Mouse (Mus musculus) bone marrow macrophage, adult 2 months (primary cell): ENCODE data around the gene Hpse2. TPM values are rescaled to one million over a fixed set of nuclear protein-coding genes. Genes with fewer than 3 reads are reported as not detected.

Source experiments
- H3K27ac ChIP-seq: 2 replicates; pipeline ENCODE4 v1.5.1; 2012; ENCODE audit warnings: low read depth, low read length; ENCODE audit not compliant: insufficient read depth
- H3K4me1 ChIP-seq: 2 replicates; pipeline ENCODE4 v1.6.1; 2012; ENCODE audit warnings: low read length; ENCODE audit not compliant: control insufficient read depth, insufficient read depth
- H3K4me3 ChIP-seq: 2 replicates; pipeline ENCODE4 v1.5.1; 2012; ENCODE audit warnings: mild to moderate bottlenecking, low read length, moderate library complexity; ENCODE audit not compliant: insufficient read depth
- CTCF ChIP-seq: IDR thresholded peaks from 2 replicates; pipeline ENCODE4 v1.5.1; 2012; ENCODE audit warnings: low read depth, mild to moderate bottlenecking, low read length, moderate library complexity
- POLR2A ChIP-seq: IDR thresholded peaks from 2 replicates; pipeline ENCODE4 v1.6.1; 2012; ENCODE audit warnings: mild to moderate bottlenecking, low read depth, low read length, borderline replicate concordance
- polyA plus RNA-seq: library from polyadenylated mRNA; stranded (reverse); fragments of >200 nt; gene quantifications from 2 replicates; pipeline ENCODE4 v1.2.4, GENCODE M21; 2012; ENCODE audit not compliant: missing spikeins, insufficient read depth, insufficient read length

Gene Hpse2
- polyA plus RNA-seq, 1 experiment = not detected

DNA sequence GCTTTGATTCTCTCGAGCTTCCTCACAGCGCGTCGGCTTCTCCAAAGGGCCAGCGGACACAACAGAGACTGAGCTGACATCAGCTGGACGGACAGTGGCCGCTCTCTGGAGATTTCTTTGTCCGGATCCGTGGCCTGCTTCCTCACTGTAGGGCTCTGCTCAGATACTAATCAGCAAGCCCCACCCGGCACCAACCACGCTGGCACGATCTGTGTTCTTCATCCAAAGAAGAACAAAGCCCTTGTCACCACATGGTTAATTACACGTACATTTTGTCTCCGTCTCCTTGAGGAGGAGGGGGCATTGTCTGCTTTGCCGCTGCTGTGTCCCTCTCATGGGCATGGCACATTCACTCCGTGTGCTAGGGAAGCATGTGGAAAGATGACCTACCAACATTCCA, 644.9 kb downstream of the Hpse2 start:
- Histone ChIP-seq H3K27ac (no peak overlapping the region), H3K4me3 (no peak overlapping the region), H3K4me1 (peaks cover 12% of the 10 kb centered on the region)
- no peak for TF ChIP-seq CTCF
- no peak for TF ChIP-seq POLR2A

DNA sequence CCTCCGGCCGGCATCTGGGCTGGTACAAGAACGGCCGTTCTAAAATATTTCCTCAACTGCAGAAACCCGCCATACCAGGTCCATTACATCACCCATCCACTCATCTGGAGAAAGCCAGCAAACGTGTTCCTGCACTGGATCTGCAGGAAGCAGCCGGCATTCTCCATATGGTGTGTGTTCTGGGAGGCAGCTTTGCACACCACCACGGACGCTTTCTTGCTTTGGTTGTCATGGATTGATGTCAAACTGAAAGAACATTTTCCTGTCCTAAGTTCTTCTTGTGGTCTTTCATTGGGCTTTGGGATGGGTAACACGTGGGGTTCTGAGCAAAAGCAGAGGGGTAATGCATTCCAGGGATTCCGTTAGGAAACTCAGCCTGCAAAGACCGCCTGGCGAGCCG, 646.3 kb downstream of the Hpse2 start:
- H3K4me1 ChIP-seq = peaks cover 12% of the 10 kb centered on the region
- no peak for TF ChIP-seq POLR2A
- TF ChIP-seq CTCF = no peak
- H3K4me3 ChIP-seq = no peak overlapping the region
- no peak overlapping the region for H3K27ac ChIP-seq

DNA sequence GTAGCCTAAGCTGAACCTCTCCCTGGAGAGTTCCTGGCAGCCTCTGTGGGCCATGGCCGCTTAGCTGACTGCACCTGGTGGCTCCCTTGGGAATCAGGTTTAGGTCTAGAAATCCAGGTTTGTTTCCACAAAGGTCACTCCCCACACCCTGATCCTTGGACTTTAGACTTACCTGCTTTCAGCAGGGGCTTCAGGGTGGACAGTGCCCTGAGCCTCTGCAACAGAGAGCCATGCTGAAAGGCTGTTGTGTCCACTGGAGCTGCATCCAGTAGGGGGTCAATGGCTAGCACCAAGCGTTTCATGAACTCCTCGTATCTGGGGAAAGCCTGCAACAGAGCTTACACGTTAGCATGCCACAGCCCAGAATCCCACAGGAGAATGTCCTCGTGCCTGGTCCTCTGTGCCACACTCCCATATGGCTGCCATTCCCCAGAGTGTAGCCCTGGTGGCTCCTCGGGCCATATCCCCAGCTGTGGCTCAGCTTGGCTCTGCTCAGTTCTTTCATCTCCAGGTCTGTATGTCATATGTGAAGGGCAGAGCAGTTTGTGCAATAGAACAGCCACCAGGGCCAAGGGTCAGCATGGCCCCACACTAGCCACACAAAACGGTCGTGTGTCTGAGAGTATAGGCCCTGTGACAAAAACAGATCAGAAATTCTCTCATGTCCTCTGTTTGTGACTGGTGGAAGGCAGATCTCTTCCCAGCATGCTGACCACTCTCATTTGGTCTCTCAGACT, 647.8 kb downstream of the Hpse2 start:
- Histone ChIP-seq H3K27ac (no peak overlapping the region), H3K4me1 (peaks cover 20% of the 10 kb centered on the region)
- TF ChIP-seq POLR2A (no peak), CTCF (no peak)

DNA sequence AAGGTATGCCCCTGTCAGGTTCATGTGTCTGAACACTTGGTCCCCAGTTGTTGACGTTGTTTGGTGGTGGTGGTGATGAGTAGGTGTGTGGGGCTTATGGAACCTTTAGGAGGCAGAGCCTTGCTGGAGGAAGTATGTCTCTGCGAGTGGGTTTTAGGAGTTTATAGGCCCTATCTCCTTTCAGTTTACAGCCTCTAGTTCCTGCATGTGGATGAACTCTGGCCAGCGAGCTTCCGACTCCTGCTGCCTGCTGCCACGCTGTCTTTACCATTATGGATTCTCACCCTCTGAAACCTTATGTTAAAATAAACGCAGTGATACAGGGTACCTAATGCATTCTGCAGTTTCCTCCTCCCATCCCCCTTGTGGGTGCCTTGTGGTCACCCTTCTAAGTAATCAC, 648.4 kb downstream of the Hpse2 start:
- Histone ChIP-seq H3K27ac (no peak overlapping the region), H3K4me1 (peaks cover 16% of the 10 kb centered on the region)

More for the DNA sequence above, 647.8 kb downstream of the Hpse2 start:
- H3K4me3 ChIP-seq = no peak overlapping the region

DNA sequence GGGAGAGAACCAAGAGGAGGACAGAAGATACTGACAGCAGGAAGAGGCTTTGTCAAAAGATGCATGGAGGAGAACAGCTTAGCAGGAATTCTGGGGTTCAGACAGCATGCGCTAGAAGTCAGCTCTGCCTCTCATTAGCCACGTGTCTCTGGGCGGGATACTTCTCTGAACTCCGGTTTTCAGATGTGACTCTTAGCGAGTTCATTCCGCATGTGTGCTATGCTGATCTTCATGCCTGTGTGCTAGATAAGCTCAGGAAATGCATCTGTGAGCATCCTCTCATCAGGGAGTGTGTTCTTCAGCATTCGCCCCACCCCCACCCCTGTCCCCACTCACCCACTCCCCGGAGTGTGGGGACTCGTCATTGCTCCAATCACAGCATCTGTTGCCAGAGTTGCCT, 650.4 kb downstream of the Hpse2 start:
- H3K4me3 ChIP-seq = no peak overlapping the region
- no peak overlapping the region for H3K27ac ChIP-seq
- no peak for TF ChIP-seq CTCF
- no peak for TF ChIP-seq POLR2A
- H3K4me1 ChIP-seq = peaks cover 8% of the 10 kb centered on the region

More for the DNA sequence above, 648.4 kb downstream of the Hpse2 start:
- TF ChIP-seq CTCF (no peak), POLR2A (no peak)
- H3K4me3 ChIP-seq = no peak overlapping the region

Other genes with a start within 250 kb of the Hpse2 start
- not detected in 2 replicates for gene Cnnm1, start 52.1 kb upstream of the Hpse2 start, polyA plus RNA-seq
- 49.3 and 53.5 TPM in 2 replicates for gene Got1, start 136.2 kb upstream of the Hpse2 start, polyA plus RNA-seq
- not detected in 2 replicates for gene Nkx2-3, start 224.0 kb upstream of the Hpse2 start, polyA plus RNA-seq